Mouse (Mus musculus) hindbrain, embryonic 13.5 days (tissue): ENCODE measurements around the gene Dcun1d2. TPM values are rescaled to one million over a fixed set of nuclear protein-coding genes. Genes with fewer than 3 reads are reported as not detected.

Source experiments
- ATAC-seq: fragments of 200-750 bp; cut with Nextera tagmentation; 2 replicates; pipeline ENCODE4 v1.8.0; 2017; ENCODE audit warnings: moderate TSS enrichment; ENCODE audit not compliant: low FRiP score
- H3K27ac ChIP-seq: fragments of 300-500 bp; sonication (generic); 2 replicates; pipeline ENCODE4 v1.5.1; 2015; ENCODE audit warnings: inconsistent platforms, mild to moderate bottlenecking, moderate library complexity
- H3K27me3 ChIP-seq: fragments of 300-500 bp; sonication (generic); 2 replicates; pipeline ENCODE4 v1.6.1; 2015; ENCODE audit warnings: mild to moderate bottlenecking, inconsistent platforms
- H3K36me3 ChIP-seq: fragments of 300-500 bp; sonication (generic); 2 replicates; pipeline ENCODE4 v1.6.1; 2015; ENCODE audit warnings: mild to moderate bottlenecking, inconsistent platforms
- H3K4me1 ChIP-seq: fragments of 300-500 bp; sonication (generic); replicated peaks from 2 replicates; pipeline ENCODE4 v1.6.1; 2015; ENCODE audit warnings: inconsistent platforms
- H3K4me2 ChIP-seq: fragments of 300-500 bp; sonication (generic); 2 replicates; pipeline ENCODE4 v1.6.1; 2015; ENCODE audit warnings: inconsistent platforms, mild to moderate bottlenecking, moderate library complexity
- H3K4me3 ChIP-seq: fragments of 300-500 bp; sonication (generic); 2 replicates; pipeline ENCODE4 v1.5.1; 2015; ENCODE audit warnings: mild to moderate bottlenecking, inconsistent platforms
- H3K9ac ChIP-seq: fragments of 300-500 bp; sonication (generic); 2 replicates; pipeline ENCODE4 v1.6.1; 2015; ENCODE audit warnings: mild to moderate bottlenecking, inconsistent platforms
- H3K9me3 ChIP-seq: fragments of 300-500 bp; sonication (generic); 2 replicates; pipeline ENCODE4 v1.6.1; 2016; ENCODE audit warnings: inconsistent platforms
- WGBS: fragments of 180-500 bp; shearing (Covaris S2); methylation state at CpG from one replicate; pipeline ENCODE4 v1.1.7; 2015; 5-methylcytosine and 5-hydroxymethylcytosine counted together
- polyA plus RNA-seq: library from polyadenylated mRNA; unstranded; fragments of >200 nt; fragmentation: Nextera tagmentation; extraction: Ambion mirVana; gene quantifications from 2 replicates; pipeline ENCODE4 v1.2.1, GENCODE M21; 2015

Dcun1d2 gene
- polyA plus RNA-seq, 1 experiment from 2014 or later = 33.7 TPM

DNA sequence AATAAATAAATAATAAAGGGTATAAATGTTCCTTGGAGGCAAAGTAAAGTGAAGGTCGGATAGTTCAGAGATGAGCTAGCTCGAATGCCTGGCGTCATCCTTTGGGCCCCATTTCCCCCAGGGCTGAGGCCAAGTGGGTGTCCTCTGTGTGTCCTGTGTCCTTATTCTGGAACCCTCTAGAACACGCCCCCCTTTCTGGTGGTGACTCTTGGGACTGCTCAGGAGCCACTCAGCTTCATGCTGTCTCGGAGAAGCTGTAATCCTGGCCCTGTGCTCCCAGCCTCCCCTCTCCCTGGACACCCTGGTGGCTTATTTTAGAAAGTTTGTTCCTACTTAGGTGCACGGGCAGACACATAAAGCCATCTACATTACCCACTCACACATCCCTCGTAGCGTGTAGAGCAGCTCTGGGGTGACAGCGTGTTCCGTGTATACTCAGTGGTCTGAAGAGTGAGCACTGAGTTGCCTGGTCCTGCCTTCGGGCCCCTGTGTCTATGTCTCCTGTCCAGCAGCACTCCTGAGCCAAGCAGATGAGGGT is 43.5 kb downstream of the Dcun1d2 start:
- no peaks in the 10 kb centered on the region for H3K9me3 ChIP-seq
- no peaks in the 10 kb centered on the region for H3K4me1 ChIP-seq
- no peak overlapping the region for H3K27ac ChIP-seq
- H3K4me2 ChIP-seq = no peak overlapping the region
- no peak overlapping the region for H3K9ac ChIP-seq
- H3K4me3 ChIP-seq = no peak overlapping the region
- no peaks in the 10 kb centered on the region for H3K36me3 ChIP-seq
- ATAC-seq = no peak
- 87% methylated on average over 11 of the region's 11 CpGs for WGBS
- H3K27me3 ChIP-seq = no peaks in the 10 kb centered on the region

DNA sequence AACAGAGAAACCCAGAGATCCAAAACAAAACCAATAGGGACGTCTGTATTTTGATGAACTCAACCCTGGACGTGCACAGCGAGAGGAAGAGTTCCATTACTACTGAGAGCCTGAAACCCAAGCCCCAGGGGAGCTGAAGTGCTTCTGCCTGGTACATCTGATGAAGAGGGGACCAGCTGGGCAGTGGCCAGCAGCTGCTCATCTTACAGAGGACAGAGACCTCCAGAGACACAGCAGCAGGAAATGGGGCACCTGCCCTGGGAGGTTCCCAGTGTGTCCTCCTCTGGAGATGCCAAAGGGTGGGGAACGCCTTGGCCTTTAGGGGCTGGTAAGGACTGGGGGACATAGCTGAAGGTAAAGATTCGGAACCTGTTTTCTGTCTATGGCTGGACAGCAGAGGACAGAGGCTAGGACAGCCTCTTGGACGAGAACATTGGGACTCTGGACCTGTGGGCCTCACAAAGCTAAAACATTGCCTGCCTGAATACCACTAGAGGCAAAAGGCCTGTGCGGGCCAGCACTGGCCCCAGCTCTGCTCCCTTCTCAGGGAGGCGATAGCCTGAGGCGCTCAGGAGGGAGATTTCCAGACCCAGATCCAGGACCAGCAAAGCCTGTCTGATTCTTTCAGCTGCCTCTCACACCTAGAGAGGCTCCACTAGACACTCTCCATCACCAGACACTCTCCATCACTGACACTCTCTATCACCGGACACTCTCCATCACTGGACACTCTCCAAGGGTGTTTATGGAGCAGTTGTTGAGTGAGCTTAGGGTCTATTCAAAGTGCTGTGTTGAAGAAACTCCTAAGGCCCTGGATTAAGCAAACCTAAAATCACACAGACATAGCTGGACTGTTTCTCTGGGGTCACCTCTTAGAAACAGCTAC is 44.7 kb downstream of the Dcun1d2 start:
- 81% methylated on average over 10 of the region's 10 CpGs for WGBS

DNA sequence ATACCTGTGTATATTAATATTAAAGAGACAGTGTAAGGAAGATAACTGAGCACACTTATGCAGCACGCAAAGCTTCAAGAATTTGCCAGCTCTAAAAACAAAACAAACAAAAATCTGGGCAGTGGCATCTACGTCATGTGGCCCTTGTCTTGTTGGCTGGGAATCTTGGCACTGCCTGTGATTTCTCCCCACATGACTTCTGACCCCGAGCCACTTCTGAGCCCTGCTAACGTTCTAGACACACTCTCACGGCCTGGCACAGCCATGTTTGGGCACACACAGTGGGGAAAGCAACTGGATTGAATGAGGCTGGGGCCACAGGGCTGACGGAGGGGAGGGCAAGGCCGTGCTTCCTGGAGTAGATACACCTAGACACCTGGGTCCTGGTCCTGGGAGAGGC is 47.2 kb downstream of the Dcun1d2 start:
- no peaks in the 10 kb centered on the region for H3K4me1 ChIP-seq
- ATAC-seq = no peak
- WGBS = 89% methylated on average over 7 of the region's 7 CpGs
- H3K27me3 ChIP-seq = 0 out of 2 replicates have a peak, but pooled peaks cover 4% of the 10 kb centered on the region
- H3K9ac ChIP-seq = no peak overlapping the region
- H3K27ac ChIP-seq = no peak overlapping the region
- H3K4me3 ChIP-seq = no peak overlapping the region
- no peak overlapping the region for H3K4me2 ChIP-seq
- H3K9me3 ChIP-seq = no peaks in the 10 kb centered on the region
- H3K36me3 ChIP-seq = no peaks in the 10 kb centered on the region

More for the DNA sequence above, 44.7 kb downstream of the Dcun1d2 start:
- Histone ChIP-seq H3K4me3 (no peak overlapping the region), H3K27ac (no peak overlapping the region), H3K9ac (no peak overlapping the region), H3K27me3 (no peaks in the 10 kb centered on the region), H3K36me3 (no peaks in the 10 kb centered on the region), H3K4me1 (no peaks in the 10 kb centered on the region), H3K9me3 (no peaks in the 10 kb centered on the region), H3K4me2 (no peak overlapping the region)
- ATAC-seq = no peak

GRCm38 (mm10) chr8:13240055-13240454 is 47.9 kb downstream of the Dcun1d2 start:
- Histone ChIP-seq H3K4me1 (no peaks in the 10 kb centered on the region), H3K4me2 (no peak overlapping the region), H3K9ac (no peak overlapping the region), H3K27ac (no peak overlapping the region), H3K9me3 (no peaks in the 10 kb centered on the region), H3K4me3 (no peak overlapping the region), H3K36me3 (no peaks in the 10 kb centered on the region), H3K27me3 (0 out of 2 replicates have a peak, but pooled peaks cover 4% of the 10 kb centered on the region)
- ATAC-seq = no peak
- WGBS = 92% methylated on average over 9 of the region's 9 CpGs

GRCm38 (mm10) chr8:13234803-13235202 is 53.1 kb downstream of the Dcun1d2 start:
- Histone ChIP-seq H3K36me3 (no peaks in the 10 kb centered on the region), H3K4me2 (no peak overlapping the region), H3K27ac (no peak overlapping the region), H3K27me3 (0 out of 2 replicates have a peak, but pooled peaks cover 6% of the 10 kb centered on the region), H3K9me3 (no peaks in the 10 kb centered on the region), H3K9ac (no peak overlapping the region), H3K4me1 (no peaks in the 10 kb centered on the region), H3K4me3 (no peak overlapping the region)
- WGBS = 90% methylated on average over 13 of the region's 13 CpGs
- ATAC-seq = no peak

GRCm38 (mm10) chr8:13230471-13230870 is 57.5 kb downstream of the Dcun1d2 start:
- H3K27me3 ChIP-seq = 0 out of 2 replicates have a peak, but pooled peaks cover 2% of the 10 kb centered on the region
- WGBS = 91% methylated on average over 4 of the region's 4 CpGs
- H3K9me3 ChIP-seq = no peaks in the 10 kb centered on the region
- H3K4me1 ChIP-seq = peaks cover 3% of the 10 kb centered on the region; the same call in 1 of the 2 replicates
- no peaks in the 10 kb centered on the region for H3K36me3 ChIP-seq
- no peak for ATAC-seq
- H3K4me3 ChIP-seq = no peak overlapping the region
- no peak overlapping the region for H3K9ac ChIP-seq
- H3K27ac ChIP-seq = no peak overlapping the region
- no peak overlapping the region for H3K4me2 ChIP-seq

- Histone ChIP-seq H3K4me3 (no peak overlapping the region), H3K27me3 (0 out of 2 replicates have a peak, but pooled peaks cover 2% of the 10 kb centered on the region), H3K27ac (no peak overlapping the region), H3K4me2 (no peak overlapping the region), H3K4me1 (peaks cover 3% of the 10 kb centered on the region; the same call in 1 of the 2 replicates), H3K9me3 (no peaks in the 10 kb centered on the region), H3K36me3 (no peaks in the 10 kb centered on the region), H3K9ac (no peak overlapping the region)
- no peak for ATAC-seq
- 90% methylated on average over 12 of the region's 12 CpGs for WGBS
These were observed 58.1 kb downstream of the Dcun1d2 start for GRCm38 (mm10) chr8:13229802-13230201.

DNA sequence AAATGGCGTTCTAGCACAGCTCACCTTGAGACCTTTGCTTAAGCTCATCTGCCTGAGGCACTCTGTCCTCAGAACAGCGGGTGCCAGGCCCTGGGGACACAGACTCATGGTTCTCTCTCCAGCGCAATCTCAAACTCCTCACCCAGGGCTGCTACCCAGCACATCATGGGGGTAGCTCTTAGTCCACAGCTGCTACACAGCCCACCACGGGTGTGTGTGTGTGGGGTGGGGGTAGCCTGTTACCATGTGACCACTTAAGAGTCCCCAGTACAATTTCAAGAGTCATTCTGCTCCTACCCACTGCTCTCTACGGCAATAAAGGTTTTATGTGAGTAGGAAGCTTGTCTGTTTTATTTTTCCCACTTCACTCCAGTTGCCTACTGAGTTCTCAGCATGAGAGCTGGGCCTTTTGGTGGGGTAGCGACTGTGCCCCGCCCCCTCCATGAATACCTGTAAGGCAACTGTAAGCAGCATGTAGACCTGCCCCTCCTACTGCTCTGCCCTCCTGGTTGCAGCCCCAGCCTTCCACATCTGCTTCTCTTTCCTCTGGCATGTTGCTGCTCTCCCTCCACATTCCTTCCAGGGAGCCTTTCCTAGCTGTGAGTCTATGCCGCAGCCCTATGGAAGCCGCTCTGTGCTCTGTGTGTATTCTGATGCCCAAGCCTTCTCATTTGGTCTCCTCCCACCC is 58.9 kb downstream of the Dcun1d2 start:
- Histone ChIP-seq H3K4me3 (no peak overlapping the region), H3K9me3 (no peaks in the 10 kb centered on the region), H3K36me3 (no peaks in the 10 kb centered on the region), H3K27me3 (0 out of 2 replicates have a peak, but pooled peaks cover 2% of the 10 kb centered on the region), H3K4me2 (no peak overlapping the region), H3K9ac (no peak overlapping the region), H3K4me1 (peaks cover 3% of the 10 kb centered on the region; the same call in 1 of the 2 replicates), H3K27ac (no peak overlapping the region)
- 58% methylated on average over 9 of the region's 9 CpGs for WGBS
- no peak for ATAC-seq

DNA sequence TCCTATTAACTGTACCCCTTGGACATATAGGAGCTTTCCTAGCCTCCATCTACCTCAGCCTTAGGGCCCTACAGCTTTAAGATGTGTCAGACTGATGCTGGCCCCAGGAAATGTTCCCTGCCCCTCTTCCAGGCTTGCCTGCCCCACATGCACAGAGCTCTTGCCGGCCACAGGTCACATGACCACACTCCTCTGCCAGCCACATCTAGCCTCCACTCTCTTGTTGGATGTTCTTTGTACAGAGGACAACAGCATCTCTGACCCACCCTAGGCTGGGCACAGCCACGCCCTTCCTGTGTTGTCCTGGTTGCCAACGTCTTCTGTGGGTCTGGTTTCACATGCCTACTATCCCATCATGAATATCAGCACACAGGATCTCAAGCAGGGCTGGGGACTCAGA is 60.7 kb downstream of the Dcun1d2 start:
- H3K36me3 ChIP-seq = no peaks in the 10 kb centered on the region
- H3K27ac ChIP-seq = no peak overlapping the region
- peaks cover 3% of the 10 kb centered on the region; the same call in 1 of the 2 replicates for H3K4me1 ChIP-seq
- no peak for ATAC-seq
- H3K9me3 ChIP-seq = no peaks in the 10 kb centered on the region
- no peak overlapping the region for H3K9ac ChIP-seq
- WGBS = 71% methylated on average over 3 of the region's 3 CpGs
- no peak overlapping the region for H3K4me3 ChIP-seq
- H3K4me2 ChIP-seq = no peak overlapping the region
- H3K27me3 ChIP-seq = 0 out of 2 replicates have a peak, but pooled peaks cover 6% of the 10 kb centered on the region

DNA sequence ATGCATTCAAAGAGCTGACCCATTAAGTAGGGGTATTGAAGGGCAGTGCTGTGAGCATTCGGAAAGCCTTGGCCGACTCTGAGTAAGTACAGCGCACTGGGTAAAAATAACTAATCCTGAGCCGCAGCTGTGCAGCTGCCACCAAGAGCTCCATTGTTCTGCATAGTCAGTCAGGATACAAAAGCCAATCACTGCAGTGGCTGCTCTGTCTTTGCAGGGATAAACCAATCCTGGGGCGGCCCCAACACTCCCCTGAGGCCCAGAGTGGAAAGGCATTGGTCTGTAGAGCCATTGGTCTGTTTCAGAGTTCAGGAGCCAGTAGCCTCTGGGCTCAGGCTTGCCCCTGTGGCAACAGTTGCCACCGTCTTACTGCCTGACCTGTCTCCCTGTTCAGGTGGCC is 61.6 kb downstream of the Dcun1d2 start:
- ATAC-seq = 0 out of 2 replicates have a peak, but pooled peaks have one; percentile 68
- Histone ChIP-seq H3K9me3 (no peaks in the 10 kb centered on the region), H3K36me3 (no peaks in the 10 kb centered on the region)

DNA sequence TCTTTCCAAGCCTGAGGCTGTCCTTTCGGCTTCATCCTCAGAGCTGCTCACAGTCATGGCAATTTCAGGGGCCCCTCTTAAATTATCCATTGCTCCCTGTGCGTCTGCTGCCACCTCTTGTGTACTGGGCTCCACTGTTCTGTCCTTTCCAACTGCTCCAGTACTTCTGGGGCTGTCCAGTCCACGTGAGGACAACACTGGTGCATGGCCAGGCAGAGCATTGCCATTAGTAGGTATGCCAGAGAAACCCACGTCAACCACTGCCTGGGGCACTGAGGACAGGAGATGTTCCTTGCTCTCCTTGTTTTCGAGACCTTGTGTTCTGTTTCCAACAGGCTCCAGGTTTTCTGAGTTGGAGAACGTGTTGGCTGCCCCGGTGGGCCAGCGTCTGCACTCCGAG is 63.5 kb downstream of the Dcun1d2 start:
- Histone ChIP-seq H3K27ac (no peak overlapping the region), H3K36me3 (no peaks in the 10 kb centered on the region), H3K9me3 (no peaks in the 10 kb centered on the region), H3K4me1 (peaks cover 3% of the 10 kb centered on the region; the same call in 1 of the 2 replicates), H3K27me3 (0 out of 2 replicates have a peak, but pooled peaks cover 9% of the 10 kb centered on the region), H3K4me2 (no peak overlapping the region), H3K4me3 (no peak overlapping the region), H3K9ac (no peak overlapping the region)
- no peak for ATAC-seq
- 83% methylated on average over 9 of the region's 9 CpGs for WGBS

More for the DNA sequence above, 61.6 kb downstream of the Dcun1d2 start:
- H3K4me1 ChIP-seq = peaks cover 3% of the 10 kb centered on the region; the same call in 1 of the 2 replicates
- 0 out of 2 replicates have a peak, but pooled peaks cover 11% of the 10 kb centered on the region for H3K27me3 ChIP-seq
- H3K4me3 ChIP-seq = no peak overlapping the region
- 48% methylated on average over 6 of the region's 6 CpGs for WGBS
- H3K27ac ChIP-seq = no peak overlapping the region
- no peak overlapping the region for H3K4me2 ChIP-seq
- no peak overlapping the region for H3K9ac ChIP-seq

DNA sequence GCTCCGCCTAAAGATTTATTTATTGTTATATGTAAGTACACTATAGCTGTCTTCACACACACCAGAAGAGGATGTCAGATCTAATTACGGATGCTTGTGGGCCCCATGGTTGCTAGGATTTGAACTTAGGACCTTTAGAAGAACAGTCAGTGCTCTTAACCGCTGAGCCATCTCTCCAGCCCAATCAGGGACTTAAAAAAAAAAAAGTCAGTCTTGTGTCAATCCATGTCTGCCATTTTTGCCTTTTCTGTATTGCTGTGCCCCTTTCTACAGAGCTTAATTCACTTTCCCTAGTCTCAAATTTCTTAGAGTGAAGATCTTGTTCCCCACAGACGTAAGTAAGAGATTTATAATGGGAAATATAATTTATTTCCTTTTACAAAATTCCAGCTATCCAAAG is 69.5 kb downstream of the Dcun1d2 start:
- WGBS = 83% methylated on average over 4 of the region's 4 CpGs
- H3K27ac ChIP-seq = no peak overlapping the region
- ATAC-seq = no peak
- H3K9ac ChIP-seq = no peak overlapping the region
- H3K4me3 ChIP-seq = no peak overlapping the region
- 0 out of 2 replicates have a peak, but pooled peaks cover 9% of the 10 kb centered on the region for H3K27me3 ChIP-seq
- no peak overlapping the region for H3K4me2 ChIP-seq
- H3K36me3 ChIP-seq = no peaks in the 10 kb centered on the region
- peaks cover 7% of the 10 kb centered on the region for H3K4me1 ChIP-seq
- no peaks in the 10 kb centered on the region for H3K9me3 ChIP-seq
